Mouse (Mus musculus): Measurements from ENCODE around the gene Slit1. TPM values are rescaled to one million over a fixed set of nuclear protein-coding genes. Genes with fewer than 3 reads are reported as not detected.

Gene Slit1
- polyA plus RNA-seq, 1 experiment from 2014 or later, result 27.9 TPM

DNA sequence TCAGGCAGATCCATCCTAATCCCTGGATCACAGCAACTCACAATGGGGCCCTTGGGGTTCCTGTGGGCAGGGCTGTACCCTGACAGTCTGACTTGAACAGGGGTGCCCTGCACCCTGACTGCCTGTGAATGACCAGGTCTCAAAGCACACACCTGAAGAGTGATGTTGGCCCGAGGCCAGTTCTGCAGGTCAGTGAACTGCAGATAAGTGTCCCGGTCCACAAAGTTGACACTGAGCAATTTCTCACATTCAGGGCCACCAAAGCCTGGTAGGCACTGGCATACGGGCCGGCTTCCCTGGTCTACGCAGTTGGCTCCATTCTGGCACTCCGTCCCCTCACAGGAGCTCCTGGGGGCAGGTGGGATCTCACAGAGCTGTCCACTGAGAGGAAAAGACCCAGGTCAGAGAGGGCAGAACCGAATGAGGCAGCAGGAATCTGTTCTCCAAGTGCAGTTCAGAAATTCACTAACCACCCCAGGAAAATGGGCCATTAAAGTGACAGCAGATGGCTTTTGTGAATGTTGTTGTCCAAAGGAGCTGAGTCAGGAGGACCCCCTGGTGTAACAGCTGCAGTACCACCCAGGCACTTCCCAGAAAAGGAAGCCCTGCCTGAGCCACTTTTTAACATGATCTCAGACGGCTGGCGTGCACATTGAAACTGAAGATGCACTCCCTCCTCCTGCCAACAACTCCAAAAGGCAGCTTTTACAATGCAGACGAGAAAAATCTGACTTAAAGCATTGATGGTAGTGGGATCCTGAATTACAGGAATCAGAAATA is 137.1 kb downstream of the Slit1 start:
- DNase-seq (no peak), ATAC-seq (ENCODE audit: low FRiP score, low TSS enrichment) (no peak)
- Histone ChIP-seq H3K9me3 (ENCODE audit: control insufficient read depth, low read length) (no peaks in the 10 kb centered on the region), H3K4me3 (replicated peaks; ENCODE audit: low read depth, low read length) (no peak overlapping the region), H3K4me2 (ENCODE audit: low read length) (no peak overlapping the region), H3K36me3 (ENCODE audit: control insufficient read depth, insufficient read depth, low read length) (peaks cover 7% of the 10 kb centered on the region; the same call in 1 of the 2 replicates), H3K27ac (replicated peaks; ENCODE audit: low read depth, low read length) (no peak overlapping the region), H3K4me1 (ENCODE audit: control insufficient read depth, insufficient read depth, low read length) (no peaks in the 10 kb centered on the region), H3K9ac (replicated peaks; ENCODE audit: low read length) (no peak overlapping the region), H3K27me3 (ENCODE audit: control insufficient read depth, insufficient read depth, low read length) (no peaks in the 10 kb centered on the region)
- WGBS, result 86% methylated on average over 10 of the region's 10 CpGs

- Histone ChIP-seq H3K9ac (replicated peaks; ENCODE audit: low read length) (no peak overlapping the region), H3K36me3 (ENCODE audit: control insufficient read depth, insufficient read depth, low read length) (peaks cover 7% of the 10 kb centered on the region; the same call in 1 of the 2 replicates), H3K4me1 (ENCODE audit: control insufficient read depth, insufficient read depth, low read length) (no peaks in the 10 kb centered on the region), H3K4me2 (ENCODE audit: low read length) (no peak overlapping the region), H3K27me3 (ENCODE audit: control insufficient read depth, insufficient read depth, low read length) (no peaks in the 10 kb centered on the region), H3K27ac (replicated peaks; ENCODE audit: low read depth, low read length) (no peak overlapping the region), H3K9me3 (ENCODE audit: control insufficient read depth, low read length) (no peaks in the 10 kb centered on the region), H3K4me3 (replicated peaks; ENCODE audit: low read depth, low read length) (no peak overlapping the region)
- ATAC-seq (ENCODE audit: low FRiP score, low TSS enrichment) (no peak), DNase-seq (no peak)
- 39% methylated on average over 11 of the region's 11 CpGs for WGBS
Measured at GRCm38 (mm10) chr19:41600647-41601046, 142.8 kb downstream of the Slit1 start.

GRCm38 (mm10) chr19:41597170-41597894 is 146.1 kb downstream of the Slit1 start:
- Histone ChIP-seq H3K27ac (replicated peaks; ENCODE audit: low read depth, low read length) (no peak overlapping the region), H3K4me1 (ENCODE audit: control insufficient read depth, insufficient read depth, low read length) (no peaks in the 10 kb centered on the region), H3K9ac (replicated peaks; ENCODE audit: low read length) (no peak overlapping the region), H3K9me3 (ENCODE audit: control insufficient read depth, low read length) (no peaks in the 10 kb centered on the region), H3K4me3 (replicated peaks; ENCODE audit: low read depth, low read length) (no peak overlapping the region), H3K4me2 (ENCODE audit: low read length) (no peak overlapping the region), H3K36me3 (ENCODE audit: control insufficient read depth, insufficient read depth, low read length) (0 out of 2 replicates have a peak, but pooled peaks cover 5% of the 10 kb centered on the region), H3K27me3 (ENCODE audit: control insufficient read depth, insufficient read depth, low read length) (no peaks in the 10 kb centered on the region)
- ATAC-seq (ENCODE audit: low FRiP score, low TSS enrichment) (no peak), DNase-seq (no peak)
- WGBS, result 87% methylated on average over 6 of the region's 6 CpGs

DNA sequence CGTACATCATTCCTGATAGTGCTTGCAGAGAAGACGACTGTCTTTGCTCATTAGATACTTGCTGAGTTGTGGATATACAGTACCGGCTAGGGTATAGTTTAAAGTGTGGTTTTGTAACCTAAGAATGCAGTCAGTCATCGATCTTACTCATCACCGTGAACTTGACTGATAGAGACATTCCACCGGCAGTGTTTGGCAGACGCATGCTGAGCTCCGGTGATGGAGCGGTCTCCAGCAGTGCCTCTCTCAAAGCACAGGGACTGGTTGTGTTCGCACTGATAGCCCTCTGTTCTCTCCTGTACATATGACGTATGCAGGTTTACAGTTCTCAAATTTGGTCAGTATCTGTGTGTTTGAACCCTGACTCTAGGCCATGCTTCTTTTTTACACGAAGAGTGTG is 151.7 kb downstream of the Slit1 start:
- H3K27ac ChIP-seq (replicated peaks; ENCODE audit: low read depth, low read length), result no peak overlapping the region
- DNase-seq (no peak), ATAC-seq (ENCODE audit: low FRiP score, low TSS enrichment) (no peak)
- H3K4me2 ChIP-seq (ENCODE audit: low read length), result no peak overlapping the region
- H3K9ac ChIP-seq (replicated peaks; ENCODE audit: low read length), result no peak overlapping the region
- H3K9me3 ChIP-seq (ENCODE audit: control insufficient read depth, low read length), result no peaks in the 10 kb centered on the region
- H3K27me3 ChIP-seq (ENCODE audit: control insufficient read depth, insufficient read depth, low read length), result no peaks in the 10 kb centered on the region
- WGBS, result 80% methylated on average over 12 of the region's 12 CpGs
- H3K4me3 ChIP-seq (replicated peaks; ENCODE audit: low read depth, low read length), result no peak overlapping the region
- H3K4me1 ChIP-seq (ENCODE audit: control insufficient read depth, insufficient read depth, low read length), result no peaks in the 10 kb centered on the region
- no peaks in the 10 kb centered on the region for H3K36me3 ChIP-seq (ENCODE audit: control insufficient read depth, insufficient read depth, low read length)

DNA sequence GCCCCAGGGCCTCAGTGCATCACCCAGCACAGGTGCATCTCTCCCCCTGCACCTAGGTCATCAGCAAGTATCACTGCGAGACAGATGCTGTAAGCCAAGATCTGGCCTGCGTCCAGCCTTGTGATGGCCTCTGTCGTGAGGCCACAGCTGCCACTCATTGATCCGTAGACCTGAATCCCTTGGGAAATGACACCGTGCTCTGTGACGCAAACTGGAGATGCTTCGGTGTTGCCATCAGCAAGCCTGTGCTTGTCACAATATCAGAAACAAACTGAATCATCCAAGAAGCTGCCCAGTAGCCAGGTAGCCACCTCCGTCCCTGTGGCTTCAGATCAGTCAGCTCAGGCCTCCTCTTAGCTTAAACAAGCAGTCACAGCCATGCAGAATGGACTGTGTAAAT is 153.8 kb downstream of the Slit1 start:
- Histone ChIP-seq H3K27me3 (ENCODE audit: control insufficient read depth, insufficient read depth, low read length) (no peaks in the 10 kb centered on the region), H3K36me3 (ENCODE audit: control insufficient read depth, insufficient read depth, low read length) (peaks cover 19% of the 10 kb centered on the region), H3K9me3 (ENCODE audit: control insufficient read depth, low read length) (no peaks in the 10 kb centered on the region), H3K4me1 (ENCODE audit: control insufficient read depth, insufficient read depth, low read length) (no peaks in the 10 kb centered on the region), H3K4me3 (replicated peaks; ENCODE audit: low read depth, low read length) (no peak overlapping the region), H3K4me2 (ENCODE audit: low read length) (no peak overlapping the region), H3K27ac (replicated peaks; ENCODE audit: low read depth, low read length) (no peak overlapping the region), H3K9ac (replicated peaks; ENCODE audit: low read length) (no peak overlapping the region)
- DNase-seq (peak; percentile 21), ATAC-seq (ENCODE audit: low FRiP score, low TSS enrichment) (no peak)
- 75% methylated on average over 8 of the region's 8 CpGs for WGBS

GRCm38 (mm10) chr19:41589026-41589425 is 154.4 kb downstream of the Slit1 start:
- no peaks in the 10 kb centered on the region for H3K9me3 ChIP-seq (ENCODE audit: control insufficient read depth, low read length)
- no peak for DNase-seq
- H3K4me2 ChIP-seq (ENCODE audit: low read length), result no peak overlapping the region
- ATAC-seq (ENCODE audit: low FRiP score, low TSS enrichment), result no peak
- H3K27me3 ChIP-seq (ENCODE audit: control insufficient read depth, insufficient read depth, low read length), result no peaks in the 10 kb centered on the region
- H3K36me3 ChIP-seq (ENCODE audit: control insufficient read depth, insufficient read depth, low read length), result peaks cover 25% of the 10 kb centered on the region
- H3K4me1 ChIP-seq (ENCODE audit: control insufficient read depth, insufficient read depth, low read length), result no peaks in the 10 kb centered on the region
- 80% methylated on average over 7 of the region's 7 CpGs for WGBS
- H3K27ac ChIP-seq (replicated peaks; ENCODE audit: low read depth, low read length), result no peak overlapping the region
- H3K4me3 ChIP-seq (replicated peaks; ENCODE audit: low read depth, low read length), result no peak overlapping the region
- H3K9ac ChIP-seq (replicated peaks; ENCODE audit: low read length), result no peak overlapping the region

GRCm38 (mm10) chr19:41587431-41588222 is 155.8 kb downstream of the Slit1 start:
- Histone ChIP-seq H3K9ac (replicated peaks; ENCODE audit: low read length) (no peak overlapping the region), H3K4me1 (ENCODE audit: control insufficient read depth, insufficient read depth, low read length) (no peaks in the 10 kb centered on the region), H3K36me3 (ENCODE audit: control insufficient read depth, insufficient read depth, low read length) (peaks cover 39% of the 10 kb centered on the region), H3K9me3 (ENCODE audit: control insufficient read depth, low read length) (no peaks in the 10 kb centered on the region), H3K4me3 (replicated peaks; ENCODE audit: low read depth, low read length) (no peak overlapping the region), H3K4me2 (ENCODE audit: low read length) (no peak overlapping the region), H3K27ac (replicated peaks; ENCODE audit: low read depth, low read length) (no peak overlapping the region), H3K27me3 (ENCODE audit: control insufficient read depth, insufficient read depth, low read length) (no peaks in the 10 kb centered on the region)
- WGBS, result 75% methylated on average over 20 of the region's 20 CpGs
- no peak for DNase-seq
- no peak for ATAC-seq (ENCODE audit: low FRiP score, low TSS enrichment)

GRCm38 (mm10) chr19:41586752-41587151 is 156.7 kb downstream of the Slit1 start:
- Histone ChIP-seq H3K4me3 (replicated peaks; ENCODE audit: low read depth, low read length) (no peak overlapping the region), H3K9ac (replicated peaks; ENCODE audit: low read length) (no peak overlapping the region), H3K9me3 (ENCODE audit: control insufficient read depth, low read length) (no peaks in the 10 kb centered on the region), H3K4me2 (ENCODE audit: low read length) (no peak overlapping the region), H3K36me3 (ENCODE audit: control insufficient read depth, insufficient read depth, low read length) (peaks cover 48% of the 10 kb centered on the region), H3K4me1 (ENCODE audit: control insufficient read depth, insufficient read depth, low read length) (no peaks in the 10 kb centered on the region), H3K27ac (replicated peaks; ENCODE audit: low read depth, low read length) (no peak overlapping the region), H3K27me3 (ENCODE audit: control insufficient read depth, insufficient read depth, low read length) (no peaks in the 10 kb centered on the region)
- DNase-seq, result no peak
- ATAC-seq (ENCODE audit: low FRiP score, low TSS enrichment), result no peak
- WGBS, result 92% methylated on average over 10 of the region's 10 CpGs
